Mouse (Mus musculus) spleen, adult 12 weeks (tissue): ENCODE measurements around the gene Ube2u.

ENCODE experiments used
- DNase-seq: peaks from one replicate; pipeline ENCODE4 v3.0.0; 2022; ENCODE audit warnings: low spot score

Gene Ube2u

DNA sequence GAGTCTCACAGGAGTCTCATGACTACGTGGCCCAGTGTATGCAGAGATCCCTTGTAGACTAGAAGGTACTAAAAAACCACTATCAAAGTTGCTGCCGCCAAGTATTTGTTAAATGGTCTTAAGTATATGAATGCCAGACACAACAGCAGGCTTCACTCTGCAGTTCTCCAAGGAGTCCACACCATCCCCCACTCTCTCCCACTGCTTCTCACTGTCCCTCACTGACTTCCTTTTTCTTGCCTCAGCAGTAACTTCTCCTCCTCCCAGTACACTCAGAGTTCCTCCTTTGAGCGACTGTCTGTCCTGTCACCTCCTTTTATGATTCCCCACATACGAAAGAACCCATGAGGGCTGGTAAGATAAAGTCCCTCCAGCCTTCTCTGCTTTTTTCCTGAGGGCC is 69.3 kb downstream of the Ube2u start:
- DNase-seq, result no peak

DNA sequence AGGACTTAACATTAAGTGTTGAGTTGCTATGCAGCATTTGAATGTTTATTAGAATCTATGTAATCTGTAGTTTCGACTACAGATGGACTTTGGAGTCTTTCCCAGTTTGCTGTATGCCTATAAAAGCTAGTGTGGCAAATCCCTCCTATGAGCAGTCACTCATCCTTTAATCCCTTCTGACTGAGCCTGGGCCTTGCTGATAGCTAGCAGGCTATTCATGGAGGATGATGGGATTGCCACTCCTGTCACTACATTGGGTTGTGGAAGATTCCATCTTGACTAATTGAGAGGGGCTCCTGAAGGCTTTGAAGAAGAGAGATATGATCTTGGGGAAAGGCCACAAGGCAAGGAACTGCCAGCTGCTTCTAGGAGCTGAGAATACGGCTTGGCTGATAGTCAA is 74.6 kb downstream of the Ube2u start:
- no peak for DNase-seq

DNA sequence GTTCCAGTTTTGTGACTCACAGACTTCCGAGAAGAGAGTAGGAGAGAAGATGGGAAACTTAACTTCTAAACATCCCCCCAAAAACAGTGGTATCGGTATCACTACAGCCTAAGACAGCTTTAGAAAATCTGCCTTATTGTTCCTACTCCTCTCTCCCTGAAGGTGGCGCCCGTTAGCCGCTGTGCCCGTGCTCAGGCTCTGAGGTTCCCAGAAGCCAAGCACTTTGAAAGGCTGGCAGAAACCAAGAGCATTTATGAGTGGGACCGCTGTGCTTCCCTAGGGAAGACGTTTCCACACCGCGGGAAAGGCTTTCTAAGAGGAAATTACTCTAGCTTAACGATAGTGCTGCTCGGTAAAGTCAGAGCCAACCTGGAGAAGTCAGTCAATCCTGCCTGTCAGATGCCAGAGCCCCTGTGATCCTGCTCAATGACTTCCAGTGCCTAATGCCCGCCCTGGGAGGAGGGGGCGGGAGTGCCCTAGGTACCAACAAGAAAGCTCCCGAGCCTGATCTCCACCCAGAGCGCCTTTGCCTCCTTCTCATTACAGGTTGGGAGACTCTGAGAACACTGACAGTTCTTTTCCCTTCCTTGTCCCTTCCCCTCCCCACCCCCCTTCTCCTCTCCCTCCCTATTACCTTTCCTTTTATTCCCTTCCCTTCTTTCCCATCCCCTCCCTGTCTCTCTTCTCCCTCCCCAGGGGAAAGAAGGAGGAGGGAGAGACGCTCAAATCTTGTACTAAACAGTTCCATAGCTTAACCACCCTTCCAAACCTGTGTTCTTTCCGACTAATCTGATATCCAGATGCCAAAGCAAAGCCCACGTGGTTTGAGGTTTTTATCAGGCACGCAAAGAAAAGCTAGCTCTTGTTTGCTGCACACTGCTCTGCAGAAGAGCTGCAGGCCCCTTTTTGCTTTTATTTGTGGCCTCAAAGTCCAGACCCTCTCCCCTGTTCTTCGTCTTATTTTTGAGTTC is 109.9 kb downstream of the Ube2u start:
- DNase-seq, result no peak

DNA sequence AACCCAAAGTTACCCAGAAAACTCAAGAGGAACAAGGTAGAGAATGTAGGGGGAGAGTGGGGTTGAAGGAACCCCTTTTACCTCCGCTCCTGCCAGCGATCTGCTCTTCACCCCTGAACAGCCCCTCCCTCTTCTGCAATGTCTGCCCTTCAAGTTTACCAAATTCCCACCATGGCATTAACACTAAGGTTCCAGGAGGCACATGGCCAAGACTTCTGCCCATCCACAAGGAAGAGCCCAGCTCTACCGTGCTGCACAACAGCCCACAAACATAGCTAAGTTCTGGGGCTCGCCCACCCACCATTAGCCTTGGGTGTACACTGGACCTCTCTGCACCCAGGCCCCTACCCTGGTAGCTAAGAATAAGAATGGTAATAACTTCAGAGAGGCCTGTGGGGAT is 117.1 kb downstream of the Ube2u start:
- no peak for DNase-seq

DNA sequence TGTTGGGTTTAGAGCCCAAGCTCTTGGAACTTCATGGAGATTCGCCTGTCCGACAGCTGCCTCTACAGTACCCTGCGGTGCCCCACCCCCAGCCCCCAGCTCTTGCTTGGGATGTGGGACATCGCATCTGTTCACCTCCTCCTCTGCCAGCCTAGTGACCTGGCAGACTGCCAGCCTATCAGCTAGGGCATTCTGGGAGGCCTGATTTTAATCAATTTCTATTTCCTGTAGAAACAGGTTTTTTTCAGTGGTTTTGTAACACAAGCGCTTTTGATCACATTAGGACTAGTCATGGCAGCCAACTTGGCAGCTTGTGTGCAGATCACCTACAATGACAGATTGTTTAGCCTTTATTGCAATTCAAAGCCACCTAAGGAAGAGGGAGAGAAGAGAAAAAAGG is 118.0 kb downstream of the Ube2u start:
- DNase-seq, result no peak

DNA sequence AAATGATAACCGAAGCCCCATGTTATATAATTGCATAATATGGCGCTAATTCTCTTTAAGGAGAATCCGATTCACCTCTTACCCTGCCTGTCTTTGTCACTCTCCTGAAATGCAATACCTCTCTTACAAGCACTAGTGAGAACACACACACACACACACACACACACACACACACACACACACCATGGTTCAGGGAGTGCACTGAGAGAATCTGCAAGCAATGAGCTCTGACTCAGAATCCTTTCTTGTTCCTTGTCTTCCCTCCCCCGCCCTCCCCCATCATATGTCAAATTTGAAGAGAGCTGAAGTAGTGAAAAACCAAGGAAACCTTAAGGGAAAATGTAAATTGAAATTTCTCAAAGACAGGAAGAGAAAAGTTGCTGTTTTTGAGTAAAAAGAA is 118.4 kb downstream of the Ube2u start:
- no peak for DNase-seq
